Mouse (Mus musculus) spleen, postnatal 10 days (tissue): ENCODE results near the gene Atg9a.

Source experiments
- DNase-seq, 2 experiments: peaks; one replicate each; pipeline ENCODE4 v3.0.0; 2021 to 2022; ENCODE audit warnings: low spot score in 2 of 2

Atg9a gene

GRCm38 (mm10) chr1:75168472-75169464 lies 23.2 kb downstream of the Atg9a start, which contains the start of gene Zfand2b:
Zfand2b (plus strand) TSS chr1:75168646.
- DNase-seq: peak; percentile 99

GRCm38 (mm10) chr1:75168093-75168471 lies 23.9 kb downstream of the Atg9a start:
- no peak for DNase-seq

- DNase-seq: no peak
Observed at GRCm38 (mm10) chr1:75160256-75160617, 31.8 kb downstream of the Atg9a start.

- DNase-seq: no peak
Observed at GRCm38 (mm10) chr1:75159540-75160255, 32.3 kb downstream of the Atg9a start.

GRCm38 (mm10) chr1:75158990-75159389 lies 33.0 kb downstream of the Atg9a start:
- no peak for DNase-seq

GRCm38 (mm10) chr1:75155837-75156236 lies 36.2 kb downstream of the Atg9a start:
- DNase-seq: no peak

GRCm38 (mm10) chr1:75148727-75149126 lies 43.3 kb downstream of the Atg9a start:
- no peak for DNase-seq

- DNase-seq: no peak
Observed at GRCm38 (mm10) chr1:75147411-75148135, 44.4 kb downstream of the Atg9a start.

- no peak for DNase-seq
Observed at GRCm38 (mm10) chr1:75145589-75145988, 46.4 kb downstream of the Atg9a start.

- DNase-seq: peak; percentile 98
Observed at GRCm38 (mm10) chr1:75142301-75143261, 49.4 kb downstream of the Atg9a start, which contains the start of the genes Cnppd1 and Retreg2. Cnppd1 (minus strand) TSS chr1:75142711. Retreg2 (plus strand) TSS chr1:75142778.

- DNase-seq: peak; percentile 85 to 87
Observed at GRCm38 (mm10) chr1:75141486-75142190, 50.4 kb downstream of the Atg9a start.

- peak; percentile 33 to 58 for DNase-seq
Observed at GRCm38 (mm10) chr1:75140601-75141190, 51.3 kb downstream of the Atg9a start.

- DNase-seq: no peak
Observed at GRCm38 (mm10) chr1:75138448-75138847, 53.5 kb downstream of the Atg9a start.

GRCm38 (mm10) chr1:75136730-75137129 lies 55.3 kb downstream of the Atg9a start:
- peak in 1 of 2 experiments; percentile 48 for DNase-seq

GRCm38 (mm10) chr1:75136293-75136692 lies 55.7 kb downstream of the Atg9a start:
- DNase-seq: peak in 1 of 2 experiments; percentile 39

- DNase-seq: no peak
Observed at GRCm38 (mm10) chr1:75133421-75134207, 58.4 kb downstream of the Atg9a start, which contains the start of gene Slc23a3. Slc23a3 (minus strand) TSS chr1:75133890.
